Mouse (Mus musculus) mature B cell (primary cell): ENCODE data around the gene Bcl9.

ENCODE experiments used
- in situ Hi-C: fragments of 300-500 bp; cut with MboI; formaldehyde crosslinking; loops from 2 replicates; pipeline ENCODE4 v1.14.3; 2019

Gene Bcl9

DNA sequence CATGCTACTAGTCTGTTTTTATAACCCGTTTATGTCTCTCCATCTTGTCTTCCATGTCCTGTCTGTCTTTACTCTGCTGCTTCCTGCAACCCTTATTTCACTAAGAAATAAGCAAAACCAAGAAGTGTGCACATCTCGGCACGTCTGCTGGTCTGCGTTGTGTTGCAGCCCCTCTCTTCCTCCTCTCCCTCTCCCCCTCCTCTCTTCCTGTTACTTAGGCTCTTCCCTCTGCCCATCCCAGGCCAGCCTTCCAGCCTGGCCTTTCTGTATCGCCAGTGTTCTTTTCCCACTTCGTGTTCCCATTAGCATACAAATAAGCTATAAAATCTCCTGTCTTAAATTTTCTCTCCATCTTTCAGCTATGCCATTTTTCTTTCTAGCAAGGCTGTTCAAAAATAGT lies 117.2 kb downstream of the Bcl9 start:
- in situ Hi-C loops: no loop called here

DNA sequence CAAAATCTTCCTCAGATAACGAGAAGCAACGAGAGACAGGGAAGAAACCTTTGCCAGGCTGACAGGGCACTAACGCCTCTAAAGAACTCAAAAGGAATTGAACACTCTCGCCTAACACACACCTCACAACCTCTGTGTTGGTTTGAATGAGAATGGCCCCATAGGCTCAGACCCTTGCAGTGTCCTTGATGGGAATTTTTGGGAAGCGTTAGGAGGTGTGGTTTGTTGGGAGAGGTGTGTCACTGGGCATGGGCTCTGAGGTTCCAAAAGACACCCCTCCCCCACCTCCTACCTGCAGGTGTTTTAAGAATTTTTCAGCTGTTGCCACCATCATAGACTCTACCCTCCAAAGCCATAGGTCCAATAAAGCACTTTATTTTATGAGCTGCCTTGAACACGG lies 118.8 kb downstream of the Bcl9 start:
- in situ Hi-C loops: no loop called here

DNA sequence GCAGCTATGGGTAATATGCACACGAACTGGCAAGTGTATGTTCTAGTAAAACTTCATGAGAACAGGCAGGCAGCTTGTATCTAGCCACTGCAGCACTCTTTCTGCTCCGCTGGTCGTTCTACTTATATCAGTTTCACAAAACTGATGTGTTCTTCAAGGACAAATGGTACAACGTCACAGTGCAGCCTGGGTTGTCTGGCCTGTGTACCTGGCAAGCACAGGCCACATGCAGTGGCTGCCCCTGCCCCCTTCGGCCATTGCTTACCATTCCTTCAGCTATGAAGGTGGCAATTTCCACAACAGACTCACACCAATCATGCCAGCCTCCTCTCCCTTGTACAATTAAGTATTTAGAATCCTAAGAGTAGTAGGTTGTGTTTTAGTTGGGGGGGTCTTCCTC lies 125.1 kb downstream of the Bcl9 start:
- in situ Hi-C loops: no loop called here

DNA sequence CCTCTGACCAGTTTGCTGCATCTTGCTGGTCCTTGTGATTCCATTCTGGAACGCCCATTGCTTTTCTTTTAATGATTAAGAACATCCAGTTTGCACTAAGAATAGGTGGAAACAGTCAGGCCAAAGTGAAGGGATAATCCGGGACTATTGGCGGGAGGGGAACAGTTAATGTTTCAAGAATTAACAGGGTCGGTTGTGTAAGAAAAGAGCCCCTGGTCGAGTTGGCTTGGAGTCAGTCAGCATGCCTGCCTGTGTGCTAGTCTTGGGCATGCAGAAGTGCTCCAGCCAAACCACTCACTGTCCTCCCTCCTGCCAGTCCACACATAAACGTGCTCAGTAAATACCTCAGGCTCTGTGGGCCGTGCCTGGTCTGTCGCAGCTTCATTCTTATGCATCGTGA lies 125.5 kb downstream of the Bcl9 start:
- in situ Hi-C loops: no loop called here

DNA sequence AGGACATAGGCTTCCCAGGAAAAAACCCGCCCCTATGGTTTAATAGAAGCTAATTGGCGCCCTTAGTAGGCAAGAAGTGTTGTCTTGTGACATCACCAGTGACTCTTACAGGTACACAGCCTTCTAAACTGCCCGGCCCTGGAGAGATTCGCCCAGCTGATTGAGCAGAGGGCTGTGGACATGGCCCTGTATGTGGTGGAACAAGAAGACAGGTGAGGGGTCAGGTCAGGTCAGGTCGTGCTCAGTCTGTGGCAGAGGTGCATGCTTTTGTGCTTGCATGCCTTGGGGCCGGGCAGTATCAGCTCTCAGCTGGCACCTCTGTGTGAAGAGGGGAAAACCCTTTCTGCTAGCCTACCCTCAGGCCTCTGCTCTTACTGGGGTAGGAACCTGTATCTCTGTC lies 126.2 kb downstream of the Bcl9 start:
- in situ Hi-C loops: no loop called here

DNA sequence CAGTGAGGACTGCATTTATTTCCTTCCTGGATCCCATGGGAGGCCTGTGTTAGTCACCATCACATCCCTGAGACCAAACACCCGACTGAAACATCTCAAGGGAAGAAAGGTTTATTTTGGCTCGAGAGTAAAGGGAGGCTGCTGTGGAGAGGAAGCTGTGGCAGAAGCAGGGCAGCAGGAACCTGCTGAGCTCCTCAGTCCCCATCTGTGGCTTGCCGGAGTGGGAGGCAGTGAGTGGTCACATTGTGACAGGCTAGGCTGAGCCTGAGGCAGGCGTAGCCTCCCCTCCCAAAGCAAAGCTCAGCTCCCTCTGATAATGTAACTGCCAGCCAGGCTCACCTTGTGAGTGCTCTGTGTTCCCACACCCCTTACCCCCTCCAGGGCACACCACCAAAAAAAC lies 130.6 kb downstream of the Bcl9 start:
- in situ Hi-C loops: no loop called here

DNA sequence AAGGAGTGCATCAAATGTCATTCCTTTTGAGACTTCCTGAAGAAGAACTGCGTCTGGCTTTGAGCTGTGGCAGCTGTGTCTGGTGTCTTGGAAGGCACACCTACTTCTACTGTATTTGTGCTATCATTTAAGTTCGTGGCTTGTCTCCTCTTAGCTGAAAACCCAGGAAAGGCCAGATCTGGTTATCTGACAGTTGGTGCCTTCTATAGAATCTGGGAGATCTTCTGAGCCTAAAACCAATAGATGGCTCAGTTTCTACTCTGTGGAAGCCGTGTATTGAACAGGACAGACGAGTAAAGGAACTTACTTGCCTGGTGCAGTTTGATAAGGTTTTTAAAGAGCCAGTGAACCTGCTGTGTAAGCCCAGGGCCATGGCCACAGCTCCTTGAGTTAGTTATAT lies 133.2 kb downstream of the Bcl9 start:
- in situ Hi-C loops: no loop called here

DNA sequence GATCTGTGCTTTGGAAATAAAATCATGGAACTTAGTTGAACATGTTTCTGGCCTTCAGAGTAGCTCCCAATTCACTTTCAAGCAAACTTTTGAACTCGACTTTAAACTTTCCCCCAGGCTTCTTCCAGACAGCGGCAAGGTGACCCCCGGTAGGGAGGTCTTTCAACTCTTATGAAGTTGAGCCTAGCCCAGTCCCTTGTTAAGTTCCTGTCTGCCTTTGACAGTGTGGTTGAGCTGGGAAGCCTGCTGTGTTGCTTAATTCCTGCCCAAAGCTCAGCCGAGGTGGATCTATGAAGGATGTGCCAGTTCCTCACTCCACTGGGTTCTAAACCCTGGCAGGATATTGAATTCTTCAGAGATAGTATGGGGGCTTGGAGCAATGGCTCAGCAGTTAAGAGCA lies 135.9 kb downstream of the Bcl9 start:
- in situ Hi-C loops: no loop called here

DNA sequence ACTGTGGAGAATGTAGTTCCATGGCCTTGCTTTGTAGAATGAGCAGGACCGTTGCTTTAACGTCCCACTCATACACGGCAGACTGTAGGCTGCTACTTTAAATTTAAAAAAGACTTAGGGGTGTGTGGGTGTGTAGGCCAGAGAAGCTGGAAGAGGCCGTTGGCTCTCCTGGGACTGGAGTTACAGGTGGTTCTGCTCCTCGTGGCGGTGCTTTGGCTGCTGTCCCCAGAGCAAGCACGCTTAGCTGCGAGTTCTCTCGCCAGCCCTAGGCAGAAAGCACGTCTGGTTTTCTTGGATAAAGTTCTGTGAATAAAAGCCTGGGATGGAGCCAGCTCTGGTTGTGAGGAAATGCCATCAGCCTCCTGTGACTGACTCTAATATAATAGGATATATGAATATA lies 136.8 kb downstream of the Bcl9 start:
- in situ Hi-C loops: no loop called here

DNA sequence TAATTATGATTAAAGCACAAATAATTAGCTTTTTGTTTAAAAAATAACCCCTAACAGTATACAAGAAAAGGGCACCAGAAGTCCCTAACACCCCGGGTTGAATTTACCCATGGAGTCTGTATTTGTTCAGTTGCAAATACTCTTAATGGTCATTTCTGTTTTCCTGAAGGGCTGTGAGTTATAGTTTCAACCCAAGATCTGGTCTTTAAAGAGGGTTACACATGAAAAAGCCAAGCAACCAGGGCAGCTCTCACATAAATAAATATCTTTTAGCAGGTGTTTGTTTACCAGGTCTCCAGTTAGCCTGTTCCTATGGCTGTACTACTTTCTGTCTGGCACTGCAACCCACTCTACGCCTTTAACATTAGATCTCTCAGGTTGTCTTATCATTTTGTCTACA lies 137.7 kb downstream of the Bcl9 start:
- in situ Hi-C loops: no loop called here

DNA sequence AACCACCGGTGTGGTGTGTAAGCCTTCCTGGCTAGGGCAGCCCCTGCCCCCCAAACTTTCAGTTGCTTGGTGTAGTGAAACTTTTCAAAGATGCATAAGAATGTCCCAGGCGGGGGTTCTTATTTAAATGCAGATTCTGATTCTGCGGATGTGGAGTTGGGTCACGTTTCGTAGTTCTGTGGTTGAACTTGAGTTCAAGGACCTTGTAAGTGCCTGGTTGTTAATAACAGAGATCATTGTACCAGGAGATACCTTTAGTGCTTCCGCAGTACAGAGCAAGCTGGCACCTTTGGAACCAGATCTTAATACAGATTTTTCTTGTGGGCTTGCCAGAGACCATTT lies 138.2 kb downstream of the Bcl9 start:
- in situ Hi-C loops: no loop called here

DNA sequence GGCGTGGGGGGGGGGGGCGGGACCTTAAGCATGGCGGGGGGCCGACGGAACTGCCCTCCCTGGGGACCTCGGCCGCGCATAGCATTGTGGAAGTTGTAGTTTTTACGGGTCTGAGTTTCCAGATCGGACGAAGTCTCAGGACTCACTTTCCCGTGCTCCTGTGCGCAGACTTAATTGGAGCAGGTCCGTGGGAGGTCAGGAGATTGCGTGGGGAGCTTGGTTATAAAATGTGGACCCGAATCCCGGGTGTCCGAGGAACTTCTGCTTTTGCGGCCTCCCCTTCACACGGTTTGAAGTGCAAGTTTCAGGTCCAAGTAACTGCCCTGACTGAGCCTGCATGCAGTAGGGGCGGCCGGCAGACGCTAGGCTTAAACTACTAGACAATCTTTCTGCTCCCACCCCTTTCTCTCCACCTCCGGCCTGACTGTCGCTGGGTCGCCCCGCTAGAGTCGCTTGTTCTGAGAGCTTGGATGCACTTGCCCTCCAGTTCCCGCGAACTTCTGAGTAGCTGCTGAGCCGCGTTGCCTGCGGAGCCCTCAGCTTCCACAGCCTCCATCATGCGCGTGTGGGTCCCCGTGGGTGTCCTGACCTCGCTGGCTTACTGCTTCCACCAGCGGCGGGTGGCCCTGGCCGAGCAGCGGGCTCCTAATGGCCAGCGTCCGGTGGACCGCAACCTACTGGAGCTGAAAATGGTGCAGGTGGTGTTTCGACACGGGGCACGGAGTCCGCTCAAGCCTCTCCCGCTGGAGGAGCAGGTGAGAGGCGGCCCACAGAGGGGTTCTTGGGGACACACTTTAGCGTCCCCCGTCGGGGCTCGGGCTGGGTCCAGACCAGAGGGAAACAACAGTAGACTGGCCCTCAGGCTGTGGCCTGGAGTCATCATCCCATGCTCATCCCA lies 138.9 kb downstream of the Bcl9 start, which contains the start of gene Acp6:
Gene Acp6 (plus strand): TSS at position 167 of the 898 bp plus-strand sequence.
- in situ Hi-C loops: no loop called here

DNA sequence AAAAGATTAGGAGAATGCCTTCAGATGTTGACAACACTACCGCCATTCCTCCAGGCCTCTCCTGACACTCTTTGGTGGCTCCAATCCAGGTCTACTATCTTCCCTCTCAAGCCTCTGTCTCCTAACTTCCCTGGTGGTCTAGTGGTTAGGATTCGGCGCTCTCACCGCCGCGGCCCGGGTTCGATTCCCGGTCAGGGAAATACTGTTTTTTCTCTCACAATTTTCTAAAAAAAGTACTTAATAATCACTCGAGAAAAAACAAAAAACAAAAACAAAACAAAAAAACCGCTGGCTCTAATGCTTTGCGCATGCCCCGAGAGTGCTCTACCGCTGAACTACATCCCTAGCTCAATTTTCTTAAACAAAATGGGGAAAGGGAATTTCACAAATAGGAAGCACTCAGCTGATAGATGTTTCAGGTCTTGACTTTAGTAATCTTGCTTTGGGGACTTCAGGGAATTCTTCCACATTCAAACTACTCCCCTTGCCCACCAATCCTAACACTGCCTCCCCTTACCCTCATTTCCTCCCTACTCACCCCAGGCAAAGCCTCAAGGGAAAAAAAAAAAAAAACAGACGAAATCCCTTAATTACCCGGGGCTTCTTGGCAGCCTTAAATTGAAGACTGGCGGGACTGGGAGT lies 139.6 kb downstream of the Bcl9 start:
- in situ Hi-C loops: no loop called here

DNA sequence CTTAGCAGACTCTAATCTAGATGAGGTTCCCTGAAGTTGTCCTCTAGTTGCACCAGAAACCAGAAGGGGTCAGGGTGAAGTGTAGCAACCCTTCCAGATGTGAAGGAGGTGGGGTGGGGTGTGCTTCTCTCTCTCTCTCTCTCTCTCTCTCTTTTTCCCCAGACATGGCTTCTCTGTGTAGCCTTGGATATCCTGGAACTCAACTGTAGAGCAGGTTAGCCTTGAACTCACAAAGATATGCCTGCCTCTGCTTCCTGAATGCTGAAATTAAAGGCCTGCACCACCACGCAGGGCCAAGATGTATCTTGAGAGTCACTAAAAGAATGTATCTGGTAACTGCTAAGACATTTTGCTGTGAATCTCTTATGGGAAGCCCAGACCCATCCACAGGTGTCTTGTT lies 140.4 kb downstream of the Bcl9 start:
- in situ Hi-C loops: no loop called here

DNA sequence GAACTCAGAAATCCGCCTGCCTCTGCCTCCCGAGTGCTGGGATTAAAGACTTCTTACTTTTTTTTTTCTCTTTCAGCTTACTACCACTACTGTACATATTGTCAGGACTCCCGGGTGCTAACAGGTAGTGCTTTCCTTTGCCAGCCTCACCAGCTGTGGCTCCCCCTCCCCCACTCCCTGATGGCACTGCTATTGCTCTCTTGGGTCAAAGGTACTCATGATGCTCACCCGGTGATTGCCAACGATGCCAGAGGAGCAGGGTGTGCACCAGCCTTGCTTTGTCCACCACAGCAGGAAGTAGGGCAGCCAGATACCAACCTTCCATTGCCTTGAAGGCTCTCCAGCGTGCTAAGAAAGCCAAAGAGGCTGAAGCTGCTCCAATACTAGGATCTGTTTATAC lies 141.3 kb downstream of the Bcl9 start:
- in situ Hi-C loops: no loop called here
